Mouse (Mus musculus) bone marrow, adult 2 months (tissue): Measurements from ENCODE around the gene Ttll6.

ENCODE experiments used
- CTCF ChIP-seq: fragments of 200-500 bp; IDR thresholded peaks from 2 replicates; pipeline ENCODE4 v1.5.1; 2011; ENCODE audit warnings: low read length, control low read depth; ENCODE audit not compliant: control insufficient read depth, insufficient read depth
- POLR2A ChIP-seq: fragments of 200-500 bp; IDR thresholded peaks from 2 replicates; pipeline ENCODE4 v1.6.1; 2011; ENCODE audit warnings: low read depth, mild to moderate bottlenecking, control low read depth, low read length, borderline replicate concordance; ENCODE audit not compliant: control insufficient read depth

DNA sequence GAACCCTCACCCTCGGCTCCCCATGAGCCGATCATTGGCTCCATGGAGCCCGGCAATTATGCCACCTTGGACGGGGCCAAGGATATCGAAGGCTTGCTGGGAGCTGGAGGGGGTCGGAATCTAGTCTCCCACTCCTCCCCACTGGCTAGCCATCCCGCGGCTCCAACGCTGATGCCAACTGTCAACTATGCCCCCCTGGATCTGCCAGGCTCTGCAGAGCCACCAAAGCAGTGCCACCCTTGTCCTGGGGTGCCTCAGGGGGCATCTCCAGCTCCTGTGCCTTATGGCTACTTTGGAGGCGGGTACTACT is 60.8 kb downstream of the Ttll6 start:
- no peak for TF ChIP-seq CTCF
- TF ChIP-seq POLR2A: no peak
